Mouse (Mus musculus): ENCODE measurements around the gene Mapk8ip3. TPM values are rescaled to one million over a fixed set of nuclear protein-coding genes. Genes with fewer than 3 reads are reported as not detected.

Gene Mapk8ip3
- polyA plus RNA-seq, 1 experiment from 2014 or later: 31.1 TPM

GRCm38 (mm10) chr17:24935666-24936065, 1.1 kb downstream of the Mapk8ip3 start:
- Histone ChIP-seq H3K9me3 (replicated peaks) (no peaks in the 10 kb centered on the region), H3K9ac (peak overlapping the region; percentile 89), H3K4me1 (peaks cover 19% of the 10 kb centered on the region), H3K4me3 (replicated peaks) (peak overlapping the region; percentile 99), H3K4me2 (peak overlapping the region; percentile 76), H3K27ac (no peak overlapping the region), H3K27me3 (no peaks in the 10 kb centered on the region), H3K36me3 (peaks cover 13% of the 10 kb centered on the region)
- ATAC-seq (replicated peaks; ENCODE audit: low FRiP score): no peak

DNA sequence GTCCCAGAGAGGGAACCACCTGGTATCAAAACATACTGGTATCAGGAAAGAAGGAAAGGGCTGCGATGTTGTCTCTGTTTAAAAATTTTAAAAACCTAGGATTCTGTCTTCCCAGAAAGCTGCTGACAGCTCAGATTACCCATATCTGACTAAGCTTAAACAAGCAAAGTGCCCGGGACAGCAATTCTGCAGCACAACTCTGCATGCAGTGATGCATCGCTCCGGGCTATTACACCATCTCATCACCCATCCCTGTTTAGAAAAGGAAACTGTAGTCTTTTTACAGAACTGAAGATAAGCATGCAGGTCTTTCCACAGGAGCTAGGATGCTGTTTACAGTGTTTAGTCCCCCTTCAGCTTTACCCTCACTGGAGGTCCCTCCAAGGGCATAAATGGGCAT, 1.9 kb downstream of the Mapk8ip3 start:
- no peaks in the 10 kb centered on the region for H3K9me3 ChIP-seq (replicated peaks)
- H3K36me3 ChIP-seq: peaks cover 13% of the 10 kb centered on the region
- peak overlapping the region; percentile 99 for H3K4me3 ChIP-seq (replicated peaks)
- H3K4me2 ChIP-seq: peak overlapping the region; percentile 76
- peaks cover 19% of the 10 kb centered on the region for H3K4me1 ChIP-seq
- 72% methylated on average over 4 of the region's 4 CpGs for WGBS
- no peak overlapping the region for H3K27ac ChIP-seq
- H3K9ac ChIP-seq: peak overlapping the region; percentile 89
- no peak for ATAC-seq (replicated peaks; ENCODE audit: low FRiP score)
- no peaks in the 10 kb centered on the region for H3K27me3 ChIP-seq

- H3K4me1 ChIP-seq: peaks cover 19% of the 10 kb centered on the region
- H3K27me3 ChIP-seq: no peaks in the 10 kb centered on the region
- H3K36me3 ChIP-seq: peaks cover 23% of the 10 kb centered on the region
- H3K4me2 ChIP-seq: no peak overlapping the region
- no peak overlapping the region for H3K27ac ChIP-seq
- no peak overlapping the region for H3K9ac ChIP-seq
- no peaks in the 10 kb centered on the region for H3K9me3 ChIP-seq (replicated peaks)
- no peak for ATAC-seq (replicated peaks; ENCODE audit: low FRiP score)
- no peak overlapping the region for H3K4me3 ChIP-seq (replicated peaks)
- WGBS: 59% methylated on average over 4 of the region's 4 CpGs
Measured at GRCm38 (mm10) chr17:24933163-24933562, 3.6 kb downstream of the Mapk8ip3 start.

DNA sequence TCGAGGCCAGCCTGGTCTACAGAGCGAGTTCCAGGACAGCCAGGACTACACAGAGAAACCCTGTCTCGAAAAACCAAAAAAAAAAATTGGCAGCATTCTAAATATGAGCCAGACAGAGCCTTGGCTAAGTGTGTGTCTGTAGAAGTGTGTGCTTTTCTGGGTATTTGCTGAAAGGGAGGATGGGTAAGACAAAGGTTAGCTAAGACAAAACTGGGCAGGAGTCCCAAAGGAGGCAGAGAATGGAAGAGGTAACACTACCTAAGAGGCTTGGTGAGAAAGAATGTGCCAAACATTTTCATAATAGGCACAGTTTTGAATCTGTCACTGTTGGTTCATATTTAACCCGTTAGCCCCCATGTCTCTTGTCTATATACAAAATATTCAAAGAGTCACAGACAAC, 4.3 kb downstream of the Mapk8ip3 start:
- Histone ChIP-seq H3K9me3 (replicated peaks) (no peaks in the 10 kb centered on the region), H3K36me3 (peaks cover 27% of the 10 kb centered on the region), H3K27me3 (no peaks in the 10 kb centered on the region), H3K9ac (no peak overlapping the region), H3K4me1 (peaks cover 19% of the 10 kb centered on the region), H3K4me3 (replicated peaks) (no peak overlapping the region), H3K27ac (no peak overlapping the region), H3K4me2 (no peak overlapping the region)
- 97% methylated on average over 4 of the region's 4 CpGs for WGBS
- no peak for ATAC-seq (replicated peaks; ENCODE audit: low FRiP score)

DNA sequence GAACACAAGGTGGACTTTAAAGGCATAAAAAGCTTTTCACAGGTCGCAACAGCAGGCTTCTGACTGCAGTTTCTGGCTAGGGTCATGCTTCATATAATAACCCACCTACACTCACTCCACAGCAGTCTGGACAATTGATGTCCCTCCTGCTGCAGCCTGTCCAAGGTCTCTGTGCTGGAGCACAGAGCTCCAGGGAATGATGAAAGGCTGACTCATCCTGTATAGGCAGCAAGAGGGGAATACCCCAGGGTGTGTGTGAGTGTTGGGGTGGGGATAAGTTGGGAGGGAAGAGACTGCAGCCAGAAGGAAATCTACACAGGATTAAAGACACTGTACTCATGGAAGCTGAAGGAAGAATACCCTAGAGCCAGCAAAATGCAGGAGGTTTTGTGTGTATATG, 7.3 kb downstream of the Mapk8ip3 start:
- H3K9ac ChIP-seq: no peak overlapping the region
- no peak for ATAC-seq (replicated peaks; ENCODE audit: low FRiP score)
- no peaks in the 10 kb centered on the region for H3K27me3 ChIP-seq
- peaks cover 57% of the 10 kb centered on the region for H3K36me3 ChIP-seq
- WGBS: 71% methylated on average over 1 of the region's 1 CpGs
- H3K4me3 ChIP-seq (replicated peaks): no peak overlapping the region
- H3K9me3 ChIP-seq (replicated peaks): no peaks in the 10 kb centered on the region
- no peak overlapping the region for H3K27ac ChIP-seq
- no peak overlapping the region for H3K4me2 ChIP-seq
- H3K4me1 ChIP-seq: 0 out of 2 replicates have a peak, but pooled peaks cover 4% of the 10 kb centered on the region

DNA sequence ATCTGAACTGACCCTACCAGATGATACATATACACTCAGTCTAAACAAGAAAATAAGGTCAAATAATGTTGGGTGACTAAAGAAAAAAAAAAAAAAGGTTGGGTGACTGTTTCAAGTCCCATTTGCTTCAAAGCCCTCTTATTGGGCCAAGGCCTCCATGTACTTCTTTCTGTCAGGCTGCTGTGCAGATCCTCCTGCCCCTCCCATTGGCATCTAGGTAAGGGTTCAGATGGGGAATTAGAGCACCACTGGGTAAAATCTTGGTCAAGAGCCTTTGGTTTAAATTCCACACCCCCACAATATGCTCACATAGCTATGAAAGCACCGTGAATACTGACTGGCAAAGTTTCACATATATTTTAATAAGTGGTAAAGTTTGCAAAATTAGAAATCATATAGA, 13.5 kb downstream of the Mapk8ip3 start:
- Histone ChIP-seq H3K27ac (no peak overlapping the region), H3K4me1 (no peaks in the 10 kb centered on the region), H3K36me3 (peaks cover 96% of the 10 kb centered on the region), H3K9ac (no peak overlapping the region), H3K4me2 (no peak overlapping the region), H3K4me3 (replicated peaks) (no peak overlapping the region), H3K9me3 (replicated peaks) (no peaks in the 10 kb centered on the region), H3K27me3 (no peaks in the 10 kb centered on the region)
- ATAC-seq (replicated peaks; ENCODE audit: low FRiP score): no peak
- 95% methylated on average over 1 of the region's 1 CpGs for WGBS

- Histone ChIP-seq H3K4me1 (no peaks in the 10 kb centered on the region), H3K4me2 (no peak overlapping the region), H3K27me3 (no peaks in the 10 kb centered on the region), H3K36me3 (peaks cover 99% of the 10 kb centered on the region), H3K4me3 (replicated peaks) (no peak overlapping the region), H3K9me3 (replicated peaks) (no peaks in the 10 kb centered on the region), H3K9ac (no peak overlapping the region), H3K27ac (no peak overlapping the region)
- no peak for ATAC-seq (replicated peaks; ENCODE audit: low FRiP score)
Measured at GRCm38 (mm10) chr17:24913984-24914383, 22.8 kb downstream of the Mapk8ip3 start.

- 94% methylated on average over 2 of the region's 2 CpGs for WGBS
- Histone ChIP-seq H3K4me3 (replicated peaks) (no peak overlapping the region), H3K27ac (no peak overlapping the region), H3K36me3 (peaks cover 100% of the 10 kb centered on the region), H3K9me3 (replicated peaks) (no peaks in the 10 kb centered on the region), H3K9ac (no peak overlapping the region), H3K27me3 (no peaks in the 10 kb centered on the region), H3K4me2 (no peak overlapping the region), H3K4me1 (no peaks in the 10 kb centered on the region)
- ATAC-seq (replicated peaks; ENCODE audit: low FRiP score): no peak
Measured at GRCm38 (mm10) chr17:24907591-24907990, 29.2 kb downstream of the Mapk8ip3 start.

- WGBS: 89% methylated on average over 9 of the region's 9 CpGs
- Histone ChIP-seq H3K4me3 (replicated peaks) (no peak overlapping the region), H3K27ac (no peak overlapping the region), H3K4me1 (no peaks in the 10 kb centered on the region), H3K4me2 (no peak overlapping the region), H3K9me3 (replicated peaks) (no peaks in the 10 kb centered on the region), H3K36me3 (peaks cover 100% of the 10 kb centered on the region), H3K27me3 (no peaks in the 10 kb centered on the region), H3K9ac (no peak overlapping the region)
- no peak for ATAC-seq (replicated peaks; ENCODE audit: low FRiP score)
Measured at GRCm38 (mm10) chr17:24903767-24904166, 33.0 kb downstream of the Mapk8ip3 start.

GRCm38 (mm10) chr17:24902671-24903474, 33.9 kb downstream of the Mapk8ip3 start:
- Histone ChIP-seq H3K4me2 (no peak overlapping the region), H3K9me3 (replicated peaks) (no peaks in the 10 kb centered on the region), H3K27ac (no peak overlapping the region), H3K27me3 (no peaks in the 10 kb centered on the region), H3K4me3 (replicated peaks) (no peak overlapping the region), H3K36me3 (peaks cover 100% of the 10 kb centered on the region), H3K4me1 (peaks cover 4% of the 10 kb centered on the region), H3K9ac (no peak overlapping the region)
- 68% methylated on average over 9 of the region's 9 CpGs for WGBS
- no peak; the same call in 1 of the 2 replicates for ATAC-seq (replicated peaks; ENCODE audit: low FRiP score)

- 91% methylated on average over 5 of the region's 5 CpGs for WGBS
- Histone ChIP-seq H3K4me2 (no peak overlapping the region), H3K9ac (no peak overlapping the region), H3K4me3 (replicated peaks) (no peak overlapping the region), H3K36me3 (peaks cover 98% of the 10 kb centered on the region), H3K4me1 (peaks cover 12% of the 10 kb centered on the region), H3K27me3 (no peaks in the 10 kb centered on the region), H3K9me3 (replicated peaks) (no peaks in the 10 kb centered on the region), H3K27ac (no peak overlapping the region)
- no peak for ATAC-seq (replicated peaks; ENCODE audit: low FRiP score)
Measured at GRCm38 (mm10) chr17:24902124-24902523, 34.7 kb downstream of the Mapk8ip3 start.

DNA sequence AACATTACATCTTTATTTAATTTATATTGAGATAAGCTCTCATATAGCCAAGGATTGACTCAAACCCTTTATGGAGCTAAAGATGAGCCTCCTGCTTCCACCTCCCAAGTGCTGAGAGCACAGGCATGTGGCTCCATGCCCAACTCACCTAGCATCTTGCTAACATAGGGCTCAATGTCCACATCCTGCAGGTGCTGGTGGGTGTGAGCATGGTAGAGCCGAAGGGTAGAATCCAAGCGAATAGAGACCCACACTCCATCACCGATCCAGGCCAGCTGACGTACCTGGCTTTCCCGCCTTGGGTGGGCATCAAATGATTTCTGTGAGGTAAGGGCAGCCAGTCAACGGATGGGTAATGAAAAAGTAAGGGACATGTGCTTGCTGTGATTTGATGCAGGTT, 36.8 kb downstream of the Mapk8ip3 start:
- Histone ChIP-seq H3K27me3 (no peaks in the 10 kb centered on the region), H3K4me1 (peaks cover 29% of the 10 kb centered on the region), H3K4me2 (no peak overlapping the region), H3K9me3 (replicated peaks) (no peaks in the 10 kb centered on the region), H3K36me3 (peaks cover 77% of the 10 kb centered on the region), H3K27ac (no peak overlapping the region), H3K4me3 (replicated peaks) (no peak overlapping the region), H3K9ac (no peak overlapping the region)
- no peak for ATAC-seq (replicated peaks; ENCODE audit: low FRiP score)
- WGBS: 94% methylated on average over 6 of the region's 6 CpGs

- Histone ChIP-seq H3K9me3 (replicated peaks) (no peaks in the 10 kb centered on the region), H3K4me3 (replicated peaks) (no peak overlapping the region), H3K27ac (no peak overlapping the region), H3K4me1 (peaks cover 32% of the 10 kb centered on the region), H3K4me2 (no peak overlapping the region), H3K9ac (no peak overlapping the region), H3K27me3 (no peaks in the 10 kb centered on the region), H3K36me3 (peaks cover 68% of the 10 kb centered on the region)
- no peak for ATAC-seq (replicated peaks; ENCODE audit: low FRiP score)
- 82% methylated on average over 5 of the region's 5 CpGs for WGBS
Measured at GRCm38 (mm10) chr17:24899153-24899552, 37.6 kb downstream of the Mapk8ip3 start.

Data from kidney, embryonic 15.5 days (tissue).